Mouse (Mus musculus): ENCODE results near the gene Msln. TPM values are rescaled to one million over a fixed set of nuclear protein-coding genes. Genes with fewer than 3 reads are reported as not detected.
A peak's percentile ranks its signal among the peaks of the same experiment; 100 is the strongest.
"Not testable (repeated sequence)": the region's sequence is repeated elsewhere in the genome, so short reads cannot be mapped to it uniquely, and the experiment has no call there.

The Msln gene
- total RNA-seq, 2 experiments from 2014 or later = 0.33 TPM; not detected in 1

DNA sequence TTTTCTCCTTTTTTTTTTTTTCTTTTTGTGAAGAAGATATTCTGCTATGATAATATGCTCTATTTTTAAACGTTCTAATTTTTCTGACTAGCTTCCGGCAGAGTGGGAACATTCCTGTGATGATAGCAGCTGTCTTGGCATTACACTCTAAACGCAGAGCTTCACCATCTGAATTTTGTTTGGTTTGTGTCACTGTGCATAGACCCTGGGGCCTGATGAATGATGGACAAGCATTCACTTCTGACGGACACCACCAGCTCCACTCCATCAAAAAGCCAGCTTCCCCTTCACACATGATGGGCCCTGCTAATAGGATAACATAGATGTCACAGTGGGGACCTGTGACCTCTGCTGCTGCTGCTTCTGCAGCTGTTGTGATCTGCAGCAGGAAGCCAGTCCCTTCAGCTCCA is 7.4 kb upstream of the Msln start:
- intact Hi-C loops (cut with DNase I) = no loop called here
- DNase-seq = no peak
- H3K4me3 ChIP-seq = no peak overlapping the region
- no peak for TF ChIP-seq CTCF (IDR thresholded peaks at IDR 0.05)
- peak overlapping the region; percentile 32; the same call in 1 of the 2 replicates for H3K27ac ChIP-seq

GRCm38 (mm10) chr17:25760148-25760547 is 6.0 kb upstream of the Msln start:
- H3K27ac ChIP-seq = no peak overlapping the region
- TF ChIP-seq CTCF (IDR thresholded peaks at IDR 0.05) = no peak
- intact Hi-C loops (cut with DNase I) = no loop called here
- no peak for DNase-seq
- no peak overlapping the region for H3K4me3 ChIP-seq

- no peak overlapping the region for H3K4me3 ChIP-seq
- intact Hi-C loops (cut with DNase I) = no loop called here
- no peak for DNase-seq
- H3K27ac ChIP-seq = no peak overlapping the region
- TF ChIP-seq CTCF (IDR thresholded peaks at IDR 0.05) = no peak
These were observed 3.5 kb upstream of the Msln start for GRCm38 (mm10) chr17:25757691-25758090.

GRCm38 (mm10) chr17:25756378-25757242 is 2.4 kb upstream of the Msln start:
- Histone ChIP-seq H3K27ac (no peak overlapping the region), H3K4me3 (no peak overlapping the region)
- intact Hi-C loops (cut with DNase I) = no loop called here
- no peak for DNase-seq
- no peak for TF ChIP-seq CTCF (IDR thresholded peaks at IDR 0.05)

DNA sequence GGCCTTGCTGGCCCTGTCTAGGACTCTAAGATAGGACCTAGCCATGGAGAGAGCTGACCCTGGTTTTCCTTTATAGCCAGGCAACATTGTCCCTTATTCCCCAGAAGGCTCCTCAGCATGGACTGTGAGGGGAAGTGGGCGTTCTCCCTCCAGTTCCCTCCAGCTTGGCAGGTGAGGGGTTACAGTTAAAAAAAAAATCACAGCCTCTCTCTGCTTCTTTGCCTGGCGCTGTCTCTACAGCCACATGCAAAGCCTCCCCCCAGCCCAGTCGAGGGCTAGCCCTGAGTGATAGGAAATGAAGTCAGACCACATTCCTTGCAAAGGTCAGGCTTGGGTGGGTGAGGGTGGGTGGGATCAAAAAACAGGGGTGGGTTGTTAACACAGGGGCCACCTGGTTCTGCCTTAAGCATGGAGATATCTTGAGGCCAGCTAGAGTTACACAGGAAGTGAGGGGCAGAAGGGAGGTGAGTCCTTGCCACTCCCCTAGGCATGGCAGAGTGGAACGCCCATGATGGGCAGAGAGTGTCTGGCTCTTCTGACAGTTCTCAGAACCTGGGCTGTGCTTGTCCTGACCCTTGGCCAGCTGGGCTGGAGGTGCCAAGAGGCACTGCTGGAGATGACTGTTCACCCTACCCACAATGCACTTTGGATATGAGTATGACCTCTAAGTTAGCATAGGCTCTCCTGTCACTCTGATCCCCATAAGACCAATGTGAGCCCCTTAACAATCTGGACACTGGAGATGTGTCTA is 1.6 kb upstream of the Msln start:
- no peak for DNase-seq
- Histone ChIP-seq H3K27ac (no peak overlapping the region), H3K4me3 (no peak overlapping the region)
- TF ChIP-seq CTCF (IDR thresholded peaks at IDR 0.05) = no peak
- intact Hi-C loops (cut with DNase I) = no loop called here

GRCm38 (mm10) chr17:25755086-25755485 is 908 bp upstream of the Msln start:
- no peak for DNase-seq
- Histone ChIP-seq H3K4me3 (no peak overlapping the region), H3K27ac (no peak overlapping the region)
- intact Hi-C loops (cut with DNase I) = no loop called here
- TF ChIP-seq CTCF (IDR thresholded peaks at IDR 0.05) = no peak

DNA sequence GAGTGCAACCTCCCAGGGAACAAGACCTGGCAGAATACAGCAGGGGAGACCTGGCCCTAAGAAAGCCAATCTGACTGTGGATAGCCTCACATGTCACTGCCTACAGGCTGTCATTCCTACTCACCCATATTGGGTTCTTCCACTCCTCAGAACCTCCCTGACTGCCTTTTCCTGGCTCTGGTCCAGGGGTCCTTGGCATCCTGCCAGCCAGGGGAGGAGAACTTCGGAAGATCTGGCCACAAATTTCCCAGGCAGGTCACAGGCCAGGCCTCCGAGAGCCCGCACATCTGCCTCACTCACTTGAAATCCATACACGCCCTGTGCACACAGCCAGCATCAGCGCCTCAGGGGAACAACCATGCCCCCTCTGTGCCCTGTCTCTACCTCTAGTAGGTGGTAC is 2.7 kb downstream of the Msln start:
- Histone ChIP-seq H3K4me3 (no peak overlapping the region), H3K27ac (no peak overlapping the region)
- intact Hi-C loops (cut with DNase I) = no loop called here
- TF ChIP-seq CTCF (IDR thresholded peaks at IDR 0.05) = no peak
- peak; percentile 56 for DNase-seq

GRCm38 (mm10) chr17:25749314-25749713 is 4.9 kb downstream of the Msln start:
- Histone ChIP-seq H3K4me3 (no peak overlapping the region), H3K27ac (no peak overlapping the region)
- no peak for TF ChIP-seq CTCF (IDR thresholded peaks at IDR 0.05)
- intact Hi-C loops (cut with DNase I) = no loop called here
- no peak for DNase-seq

DNA sequence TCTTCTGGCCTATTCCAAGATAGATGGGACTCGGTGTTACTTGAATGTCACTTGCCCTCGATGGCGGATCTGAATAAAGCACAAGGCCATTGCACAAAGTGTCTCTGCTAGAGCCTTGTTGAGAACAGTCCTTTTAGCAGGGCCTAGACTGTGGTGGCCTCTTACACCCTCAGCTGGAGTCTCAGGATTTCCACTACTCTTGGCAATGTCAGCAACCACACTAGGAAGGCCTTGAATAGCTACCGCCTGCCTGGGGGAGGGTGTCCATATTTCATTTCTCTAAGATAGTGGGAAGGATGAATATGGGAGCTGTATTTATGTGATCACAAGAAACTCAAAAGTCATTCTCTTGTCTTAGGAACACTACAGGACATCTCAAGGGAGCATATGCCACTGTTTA is 5.9 kb downstream of the Msln start:
- no peak for TF ChIP-seq CTCF (IDR thresholded peaks at IDR 0.05)
- Histone ChIP-seq H3K27ac (no peak overlapping the region), H3K4me3 (no peak overlapping the region)
- no peak for DNase-seq
- intact Hi-C loops (cut with DNase I) = no loop called here

- no peak overlapping the region for H3K4me3 ChIP-seq
- DNase-seq = no peak
- TF ChIP-seq CTCF (IDR thresholded peaks at IDR 0.05) = no peak
- intact Hi-C loops (cut with DNase I) = no loop called here
- no peak overlapping the region for H3K27ac ChIP-seq
These were observed 9.9 kb downstream of the Msln start for GRCm38 (mm10) chr17:25744311-25744710.

- Histone ChIP-seq H3K27ac (no peak overlapping the region), H3K4me3 (no peak overlapping the region)
- DNase-seq = no peak
- intact Hi-C loops (cut with DNase I) = no loop called here
- no peak for TF ChIP-seq CTCF (IDR thresholded peaks at IDR 0.05)
These were observed 10.3 kb downstream of the Msln start for GRCm38 (mm10) chr17:25743831-25744230.

DNA sequence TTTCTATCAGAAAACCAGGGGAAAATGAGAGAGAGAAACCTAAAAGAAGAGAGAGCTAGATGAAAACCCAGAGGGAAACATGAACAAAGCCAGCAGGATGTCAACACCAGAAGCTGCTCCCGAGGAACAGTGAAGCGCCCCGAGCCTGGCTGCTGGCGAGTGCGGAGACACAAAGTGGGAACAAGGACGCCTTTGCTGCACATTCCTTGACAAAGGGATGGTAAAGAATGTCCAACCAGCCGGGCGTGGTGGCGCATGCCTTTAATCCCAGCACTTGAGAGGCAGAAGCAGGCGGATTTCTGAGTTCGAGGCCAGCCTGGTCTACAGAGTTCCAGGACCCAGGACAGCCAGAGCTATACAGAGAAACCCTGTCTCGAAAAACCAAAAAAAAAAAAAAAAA is 12.7 kb downstream of the Msln start:
- H3K4me3 ChIP-seq; H3K27ac ChIP-seq; DNase-seq; intact Hi-C loops (cut with DNase I): not testable (repeated sequence)

DNA sequence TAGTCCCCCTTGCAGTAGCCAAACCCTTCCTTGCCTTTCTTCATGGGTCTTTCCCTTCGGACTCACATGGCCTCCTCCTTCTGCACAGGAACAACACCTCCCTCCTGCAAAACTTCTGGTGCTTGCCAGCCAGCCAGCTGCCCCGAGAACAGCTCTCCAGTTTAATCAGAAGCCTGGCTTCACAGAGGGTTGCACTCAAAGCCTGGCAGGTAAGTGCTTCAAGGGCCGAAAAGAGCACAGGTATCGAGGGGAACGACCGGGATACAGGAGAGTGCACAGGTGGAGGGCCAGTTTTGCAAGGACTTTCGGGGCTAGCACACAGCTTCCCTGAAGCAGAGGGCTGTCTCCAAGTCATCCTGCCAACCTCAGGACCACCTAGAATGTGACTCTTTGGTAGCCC is 15.3 kb downstream of the Msln start:
- no peak overlapping the region for H3K4me3 ChIP-seq
- no peak for DNase-seq
- TF ChIP-seq CTCF (IDR thresholded peaks at IDR 0.05) = no peak
- H3K27ac ChIP-seq = no peak overlapping the region
- intact Hi-C loops (cut with DNase I) = no loop called here

Measured in gastrocnemius, adult 2 months (tissue).